Mouse (Mus musculus): ENCODE measurements around the gene Tmem63c. TPM values are rescaled to one million over a fixed set of nuclear protein-coding genes. Genes with fewer than 3 reads are reported as not detected.

The Tmem63c gene
- total RNA-seq (2023): not detected

DNA sequence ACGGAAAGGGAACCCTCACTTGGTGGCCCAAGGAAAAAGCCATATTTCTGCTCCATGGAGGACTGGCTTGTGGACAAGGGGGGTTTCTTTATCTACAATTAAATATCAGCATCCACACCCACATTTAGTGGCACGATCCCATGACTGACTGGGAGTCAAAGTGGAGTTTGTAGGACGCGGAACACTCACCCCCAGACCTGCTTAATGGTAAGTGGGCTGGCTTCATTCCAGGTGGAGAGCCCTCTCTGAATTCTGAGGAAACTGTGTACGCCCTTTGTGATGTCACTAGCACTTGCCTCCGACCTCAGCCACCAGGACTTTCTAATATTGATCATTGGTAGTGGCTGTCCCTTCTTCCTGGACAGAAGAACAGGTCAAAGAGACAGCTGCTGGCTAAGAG lies at the start of gene Tmem63c:
Gene Tmem63c (plus strand): TSS at position 301 of the 400 bp plus-strand sequence.

GRCm38 (mm10) chr12:86989890-86990754 lies 31.0 kb upstream of the Tmem63c start, which contains the start of gene Zdhhc22:
TSS of gene Zdhhc22 (minus strand) at chr12:86990430.

GRCm38 (mm10) chr12:87102165-87102631 lies 81.1 kb downstream of the Tmem63c start, which contains the start of gene Ngb:
TSS of gene Ngb (minus strand) at chr12:87102539.

Other genes starting within 250 kb of the Tmem63c start
- gene Irf2bpl, start 136.5 kb upstream of the Tmem63c start, total RNA-seq (2023): 10 to 100 TPM; 63.4 to 68.1 TPM
- gene Cipc, start 74.3 kb upstream of the Tmem63c start, total RNA-seq (2023): 10 to 100 TPM; 24.4 to 29.0 TPM
- gene Zdhhc22, start 30.9 kb upstream of the Tmem63c start, total RNA-seq (2023): not detected
- under 1 TPM in 1 of 2 experiments, not detected in 1; 0.71 TPM for gene Ngb, start 81.2 kb downstream of the Tmem63c start, total RNA-seq (2023)
- 10 to 100 TPM; 12.9 to 14.3 TPM for gene Gstz1, start 125.8 kb downstream of the Tmem63c start, total RNA-seq (2023)
- gene Pomt2, start 126.6 kb downstream of the Tmem63c start, total RNA-seq (2023): 1 to 10 TPM; 6.6 to 6.8 TPM
- under 1 TPM in 1 of 2 experiments, not detected in 1; 0.80 TPM for gene Samd15, start 178.4 kb downstream of the Tmem63c start, total RNA-seq (2023)
- 10 to 100 TPM; 14.6 to 17.0 TPM for gene Tmed8, start 179.1 kb downstream of the Tmem63c start, total RNA-seq (2023)
- gene Noxred1, start 217.4 kb downstream of the Tmem63c start, total RNA-seq (2023): under 1 TPM; 0.67 to 0.95 TPM
- gene Vipas39, start 244.9 kb downstream of the Tmem63c start, total RNA-seq (2023): 10 to 100 TPM; 21.2 to 25.7 TPM
- gene Ahsa1, start 245.1 kb downstream of the Tmem63c start, total RNA-seq (2023): 100 to 1,000 TPM; 106 to 119 TPM